Mouse (Mus musculus) forebrain, embryonic 15.5 days (tissue): ENCODE data around the gene Taf10. TPM values are rescaled to one million over a fixed set of nuclear protein-coding genes. Genes with fewer than 3 reads are reported as not detected.

Source experiments
- ATAC-seq: fragments of 200-750 bp; cut with Nextera tagmentation; replicated peaks from 2 replicates; pipeline ENCODE4 v1.8.0; 2017; ENCODE audit warnings: mild to moderate bottlenecking, moderate TSS enrichment, moderate library complexity
- H3K27ac ChIP-seq: fragments of 300-500 bp; sonication (generic); replicated peaks from 2 replicates; pipeline ENCODE4 v1.5.1; 2015; ENCODE audit warnings: mild to moderate bottlenecking, inconsistent platforms
- H3K27me3 ChIP-seq: fragments of 300-500 bp; sonication (generic); 2 replicates; pipeline ENCODE4 v1.6.1; 2015; ENCODE audit warnings: inconsistent platforms
- H3K36me3 ChIP-seq: fragments of 300-500 bp; sonication (generic); 2 replicates; pipeline ENCODE4 v1.6.1; 2015; ENCODE audit warnings: mild to moderate bottlenecking, inconsistent platforms
- H3K4me1 ChIP-seq: fragments of 300-500 bp; sonication (generic); 2 replicates; pipeline ENCODE4 v1.6.1; 2015; ENCODE audit warnings: inconsistent platforms
- H3K4me2 ChIP-seq: fragments of 300-500 bp; sonication (generic); replicated peaks from 2 replicates; pipeline ENCODE4 v1.6.1; 2015; ENCODE audit warnings: mild to moderate bottlenecking, inconsistent platforms
- H3K4me3 ChIP-seq: fragments of 300-500 bp; sonication (generic); 2 replicates; pipeline ENCODE4 v1.5.1; 2015; ENCODE audit warnings: mild to moderate bottlenecking, inconsistent platforms
- H3K9ac ChIP-seq: fragments of 300-500 bp; sonication (generic); replicated peaks from 2 replicates; pipeline ENCODE4 v1.6.1; 2015; ENCODE audit warnings: mild to moderate bottlenecking, inconsistent platforms
- H3K9me3 ChIP-seq: fragments of 300-500 bp; sonication (generic); 2 replicates; pipeline ENCODE4 v1.6.1; 2016; ENCODE audit warnings: inconsistent platforms
- WGBS: fragments of 180-500 bp; shearing (Covaris S2); methylation state at CpG from one replicate; pipeline ENCODE4 v1.1.7; 2015; ENCODE audit warnings: mixed read lengths; 5-methylcytosine and 5-hydroxymethylcytosine counted together
- polyA plus RNA-seq: library from polyadenylated mRNA; unstranded; fragments of >200 nt; fragmentation: Nextera tagmentation; extraction: Ambion mirVana; gene quantifications from 2 replicates; pipeline ENCODE4 v1.2.1, GENCODE M21; 2015

Taf10 gene
- 106 and 114 TPM in 2 replicates for polyA plus RNA-seq

- H3K27me3 ChIP-seq: no peaks in the 10 kb centered on the region
- peak within 1 kb of the TSS; percentile 93 for H3K4me2 ChIP-seq
- peak; percentile 97 for ATAC-seq
- peak within 1 kb of the TSS; percentile 98 for H3K4me3 ChIP-seq
- WGBS: under 1% methylated on average over 66 of the region's 67 CpGs
- H3K27ac ChIP-seq: peak within 1 kb of the TSS; percentile 88
- peak within 1 kb of the TSS; percentile 90 for H3K9ac ChIP-seq
- H3K4me1 ChIP-seq: peaks cover 18% of the 10 kb centered on the region
- no peaks in the 10 kb centered on the region for H3K9me3 ChIP-seq
- peaks cover 56% of the 10 kb centered on the region for H3K36me3 ChIP-seq
Observed at GRCm38 (mm10) chr7:105743926-105744590, at the start of gene Taf10. Gene Taf10 (minus strand): TSS chr7:105744361.

GRCm38 (mm10) chr7:105793701-105794100 lies 49.5 kb upstream of the Taf10 start:
- no peak for ATAC-seq
- no peaks in the 10 kb centered on the region for H3K27me3 ChIP-seq
- peaks cover 2% of the 10 kb centered on the region for H3K4me1 ChIP-seq
- H3K9ac ChIP-seq: no peak overlapping the region
- no peaks in the 10 kb centered on the region for H3K9me3 ChIP-seq
- H3K4me2 ChIP-seq: no peak overlapping the region
- H3K36me3 ChIP-seq: no peaks in the 10 kb centered on the region
- H3K4me3 ChIP-seq: no peak overlapping the region
- 77% methylated on average over 7 of the region's 7 CpGs for WGBS
- H3K27ac ChIP-seq: no peak overlapping the region

GRCm38 (mm10) chr7:105791147-105791546 lies 47.0 kb upstream of the Taf10 start:
- Histone ChIP-seq H3K9me3 (no peaks in the 10 kb centered on the region), H3K9ac (no peak overlapping the region), H3K36me3 (no peaks in the 10 kb centered on the region), H3K4me2 (no peak overlapping the region), H3K27ac (no peak overlapping the region), H3K27me3 (no peaks in the 10 kb centered on the region), H3K4me1 (peaks cover 13% of the 10 kb centered on the region), H3K4me3 (no peak overlapping the region)
- ATAC-seq: no peak
- 78% methylated on average over 1 of the region's 1 CpGs for WGBS

- Histone ChIP-seq H3K4me1 (peaks cover 49% of the 10 kb centered on the region), H3K36me3 (peaks cover 20% of the 10 kb centered on the region), H3K27me3 (no peaks in the 10 kb centered on the region), H3K9ac (peak within 1 kb of the TSS; percentile 100), H3K9me3 (no peaks in the 10 kb centered on the region), H3K4me2 (peak within 1 kb of the TSS; percentile 73), H3K4me3 (peak within 1 kb of the TSS; percentile 99), H3K27ac (peak within 1 kb of the TSS; percentile 98)
- under 1% methylated on average over 72 of the region's 97 CpGs for WGBS
- ATAC-seq: peak; percentile 79
Observed at GRCm38 (mm10) chr7:105787285-105788140, 43.4 kb upstream of the Taf10 start, which contains the start of gene Dchs1. Gene Dchs1 (minus strand): TSS chr7:105787654.

- Histone ChIP-seq H3K9me3 (no peaks in the 10 kb centered on the region), H3K27me3 (no peaks in the 10 kb centered on the region), H3K4me3 (peak overlapping the region; percentile 99), H3K4me2 (peak overlapping the region; percentile 73), H3K9ac (peak overlapping the region; percentile 100), H3K27ac (peak overlapping the region; percentile 98), H3K36me3 (peaks cover 27% of the 10 kb centered on the region), H3K4me1 (peaks cover 54% of the 10 kb centered on the region)
- 3% methylated on average over 20 of the region's 20 CpGs for WGBS
- peak; percentile 75 for ATAC-seq
Observed at GRCm38 (mm10) chr7:105786506-105787284, 42.5 kb upstream of the Taf10 start.

- no peaks in the 10 kb centered on the region for H3K9me3 ChIP-seq
- peaks cover 49% of the 10 kb centered on the region for H3K36me3 ChIP-seq
- 14% methylated on average over 4 of the region's 4 CpGs for WGBS
- H3K4me1 ChIP-seq: peaks cover 71% of the 10 kb centered on the region
- ATAC-seq: no peak
- no peaks in the 10 kb centered on the region for H3K27me3 ChIP-seq
- H3K9ac ChIP-seq: peak overlapping the region; percentile 100
- 0 out of 2 replicates have a peak overlapping the region, but pooled peaks have one; percentile 20 for H3K27ac ChIP-seq
- peak overlapping the region; percentile 99 for H3K4me3 ChIP-seq
- peak overlapping the region; percentile 73 for H3K4me2 ChIP-seq
Observed at GRCm38 (mm10) chr7:105784556-105784955, 40.4 kb upstream of the Taf10 start.

- Histone ChIP-seq H3K27me3 (no peaks in the 10 kb centered on the region), H3K4me2 (peak overlapping the region; percentile 73), H3K27ac (no peak overlapping the region), H3K36me3 (peaks cover 56% of the 10 kb centered on the region), H3K9me3 (no peaks in the 10 kb centered on the region), H3K9ac (0 out of 2 replicates have a peak overlapping the region, but pooled peaks have one; percentile 10), H3K4me1 (peaks cover 78% of the 10 kb centered on the region), H3K4me3 (0 out of 2 replicates have a peak overlapping the region, but pooled peaks have one; percentile 0)
- WGBS: 57% methylated on average over 4 of the region's 4 CpGs
- no peak for ATAC-seq
Observed at GRCm38 (mm10) chr7:105783861-105784260, 39.7 kb upstream of the Taf10 start.

GRCm38 (mm10) chr7:105778553-105779265 lies 34.5 kb upstream of the Taf10 start:
- ATAC-seq: peak; percentile 79
- H3K9me3 ChIP-seq: no peaks in the 10 kb centered on the region
- peaks cover 57% of the 10 kb centered on the region for H3K36me3 ChIP-seq
- peak overlapping the region; percentile 60 for H3K27ac ChIP-seq
- 14% methylated on average over 4 of the region's 4 CpGs for WGBS
- 0 out of 2 replicates have a peak overlapping the region, but pooled peaks have one; percentile 1 for H3K4me2 ChIP-seq
- no peaks in the 10 kb centered on the region for H3K27me3 ChIP-seq
- H3K9ac ChIP-seq: peak overlapping the region; percentile 31
- peaks cover 77% of the 10 kb centered on the region for H3K4me1 ChIP-seq
- peak overlapping the region; percentile 2; the same call in 1 of the 2 replicates for H3K4me3 ChIP-seq

- Histone ChIP-seq H3K27me3 (no peaks in the 10 kb centered on the region), H3K9ac (peak overlapping the region; percentile 31; the same call in 1 of the 2 replicates), H3K27ac (peak overlapping the region; percentile 60), H3K9me3 (no peaks in the 10 kb centered on the region), H3K4me1 (peaks cover 73% of the 10 kb centered on the region), H3K4me2 (no peak overlapping the region), H3K4me3 (peak overlapping the region; percentile 2; the same call in 1 of the 2 replicates), H3K36me3 (peaks cover 58% of the 10 kb centered on the region)
- ATAC-seq: peak; percentile 41
- 68% methylated on average over 13 of the region's 13 CpGs for WGBS
Observed at GRCm38 (mm10) chr7:105777797-105778552, 33.8 kb upstream of the Taf10 start.

GRCm38 (mm10) chr7:105777316-105777715 lies 33.2 kb upstream of the Taf10 start:
- Histone ChIP-seq H3K9me3 (no peaks in the 10 kb centered on the region), H3K4me2 (no peak overlapping the region), H3K9ac (no peak overlapping the region), H3K4me1 (peaks cover 68% of the 10 kb centered on the region), H3K27me3 (no peaks in the 10 kb centered on the region), H3K27ac (no peak overlapping the region), H3K4me3 (no peak overlapping the region), H3K36me3 (peaks cover 63% of the 10 kb centered on the region)
- no peak for ATAC-seq
- WGBS: 95% methylated on average over 1 of the region's 1 CpGs
